Mouse (Mus musculus): Measurements from ENCODE around the gene Rreb1.

Rreb1 gene

GRCm38 (mm10) chr13:37778147-37778593 lies at the start of gene Rreb1:
TSS of gene Rreb1 (plus strand) at chr13:37778400.
- DNase-seq (ENCODE audit: low read depth, low spot score), result no peak

DNA sequence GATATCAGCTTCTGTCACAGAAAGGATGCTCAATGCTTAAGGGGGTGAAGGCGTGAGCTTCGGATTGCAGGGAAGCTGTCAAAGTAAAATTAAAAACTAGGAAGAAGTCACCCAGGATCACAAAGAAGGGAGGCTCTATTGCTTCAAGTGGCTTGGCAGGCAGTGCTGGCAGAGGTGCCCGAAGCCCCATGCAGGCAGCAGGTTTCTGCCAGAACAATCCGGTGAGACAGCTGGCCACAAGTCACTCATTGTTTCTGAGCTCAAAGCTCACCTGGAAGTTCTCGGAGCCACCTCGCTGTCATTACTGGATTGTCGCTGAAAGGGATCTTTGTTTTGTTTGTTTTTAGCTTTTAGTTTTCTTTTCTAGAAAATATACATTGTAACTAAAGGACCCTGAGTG lies 49.6 kb upstream of the Rreb1 start:
- DNase-seq (ENCODE audit: low read depth, low spot score), result no peak

GRCm38 (mm10) chr13:37731914-37732693 lies 46.1 kb upstream of the Rreb1 start:
- DNase-seq (ENCODE audit: low read depth, low spot score), result no peak

GRCm38 (mm10) chr13:37734501-37734900 lies 43.7 kb upstream of the Rreb1 start:
- DNase-seq (ENCODE audit: low read depth, low spot score), result no peak

DNA sequence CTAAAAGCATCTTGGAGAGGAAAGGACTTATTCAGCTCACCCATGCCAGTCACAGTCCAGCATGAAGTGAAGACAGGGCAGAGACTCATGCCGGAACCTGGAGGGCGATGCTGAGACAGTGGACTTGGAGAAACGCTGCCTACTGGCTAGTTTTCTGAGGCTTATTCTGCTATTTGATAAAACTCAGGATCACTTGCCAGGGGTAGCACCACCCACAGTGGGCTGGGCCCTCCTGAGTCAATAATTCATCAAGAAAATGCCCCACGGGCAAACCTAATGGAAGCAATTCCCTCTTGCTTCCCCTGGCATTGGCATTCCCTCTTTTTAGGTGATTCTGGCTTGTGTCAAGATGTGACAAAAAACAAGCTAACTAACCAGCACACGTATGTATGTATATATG lies 38.1 kb upstream of the Rreb1 start:
- no peak for DNase-seq (ENCODE audit: low read depth, low spot score)

DNA sequence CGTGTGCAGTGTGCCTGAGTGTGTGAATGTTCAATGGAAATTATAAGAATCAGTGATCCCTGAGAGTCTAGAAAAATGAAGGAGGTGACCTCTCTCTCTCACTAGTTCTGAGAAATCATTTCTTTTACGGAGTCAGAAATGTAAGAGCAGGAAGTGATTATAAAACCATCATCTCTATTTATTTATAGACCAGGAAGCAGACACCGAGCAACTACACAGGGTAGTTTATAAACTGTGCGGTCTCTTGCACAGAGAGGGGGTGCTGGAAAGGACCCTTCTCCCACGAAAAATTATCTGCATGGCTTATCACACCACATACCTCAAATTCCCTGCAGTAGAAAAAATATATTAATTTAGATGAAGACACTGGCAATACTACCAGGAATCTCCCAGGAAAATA lies 37.4 kb upstream of the Rreb1 start:
- DNase-seq (ENCODE audit: low read depth, low spot score), result no peak

DNA sequence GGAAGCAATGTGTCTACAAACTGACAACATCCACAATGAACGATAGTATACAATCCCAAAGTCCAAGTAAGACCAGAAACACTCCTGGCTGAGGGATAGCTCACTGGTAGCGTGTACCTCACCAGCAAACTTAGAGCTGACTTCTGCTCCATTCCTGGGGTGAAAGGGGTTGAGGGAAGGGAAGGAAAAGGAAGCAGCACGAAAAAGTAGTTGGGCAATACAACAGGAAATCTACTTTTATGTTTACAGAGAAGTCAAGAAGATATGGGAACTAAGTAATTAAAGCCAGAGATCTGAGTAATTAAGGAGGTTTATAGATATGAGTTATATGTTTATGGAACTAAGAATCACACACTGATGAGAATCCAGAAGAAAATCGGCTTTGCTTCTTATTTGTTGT lies 36.0 kb upstream of the Rreb1 start:
- DNase-seq (ENCODE audit: low read depth, low spot score), result no peak

GRCm38 (mm10) chr13:37747504-37747903 lies 30.7 kb upstream of the Rreb1 start:
- DNase-seq (ENCODE audit: low read depth, low spot score), result no peak

DNA sequence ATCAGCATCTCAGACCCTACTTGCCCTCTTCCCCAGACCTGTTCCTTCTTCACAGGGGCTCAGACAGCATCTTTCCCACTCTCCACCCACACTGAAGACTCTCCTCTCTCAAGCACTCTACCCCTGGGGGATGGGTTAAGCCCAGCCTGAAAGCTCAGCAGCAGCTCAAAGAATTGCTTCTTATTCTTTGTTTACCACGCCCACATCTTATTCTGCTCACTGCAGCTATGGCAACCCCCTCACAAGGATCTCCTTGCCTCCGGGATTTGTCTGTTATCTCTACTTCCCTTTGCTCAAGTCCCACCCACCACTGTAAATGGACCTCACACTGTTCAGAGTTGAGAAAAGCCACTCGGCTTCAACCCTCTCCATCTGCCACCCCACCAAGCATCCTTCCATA lies 28.7 kb upstream of the Rreb1 start:
- no peak for DNase-seq (ENCODE audit: low read depth, low spot score)

DNA sequence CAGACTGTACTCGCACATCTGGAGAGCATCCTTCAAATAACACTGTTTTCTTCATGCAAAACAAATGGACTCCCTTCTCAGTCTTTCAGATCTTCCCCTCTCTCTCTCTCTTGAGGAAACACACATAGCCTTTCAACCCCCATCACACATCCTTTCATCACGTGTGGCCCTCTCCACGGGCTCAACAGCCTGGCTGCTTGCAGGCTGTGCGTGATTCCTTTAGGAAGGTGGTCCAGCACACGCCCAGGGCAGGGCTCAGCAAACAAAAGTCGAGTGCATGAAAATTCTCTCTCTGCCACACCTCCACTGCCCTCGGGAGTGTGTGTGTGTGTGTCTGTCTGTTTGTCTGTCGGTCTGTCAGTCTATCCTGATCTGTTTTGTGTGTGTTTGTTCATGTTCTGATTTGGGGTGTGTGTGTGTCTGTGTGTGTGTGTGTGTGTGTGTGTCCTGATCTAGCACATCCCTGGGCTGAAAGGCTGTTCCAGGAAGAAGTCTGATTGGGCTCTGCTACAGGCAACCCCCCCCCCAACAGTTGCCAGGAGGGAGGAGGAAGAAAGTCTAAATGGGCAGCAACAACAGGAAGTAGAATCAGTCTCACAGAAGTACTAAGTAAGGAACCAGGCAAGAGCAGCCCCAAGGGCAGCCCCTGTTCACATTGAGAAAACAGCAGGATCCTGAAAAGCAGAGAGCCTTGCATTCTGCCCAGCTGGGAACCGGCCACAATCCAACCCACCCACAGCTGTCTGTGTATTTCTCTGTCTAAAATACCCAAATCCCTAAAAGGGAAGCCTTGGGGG lies 26.8 kb upstream of the Rreb1 start:
- no peak for DNase-seq (ENCODE audit: low read depth, low spot score)

- DNase-seq (ENCODE audit: low read depth, low spot score), result no peak
These were observed 18.7 kb upstream of the Rreb1 start for GRCm38 (mm10) chr13:37759341-37760012.

DNA sequence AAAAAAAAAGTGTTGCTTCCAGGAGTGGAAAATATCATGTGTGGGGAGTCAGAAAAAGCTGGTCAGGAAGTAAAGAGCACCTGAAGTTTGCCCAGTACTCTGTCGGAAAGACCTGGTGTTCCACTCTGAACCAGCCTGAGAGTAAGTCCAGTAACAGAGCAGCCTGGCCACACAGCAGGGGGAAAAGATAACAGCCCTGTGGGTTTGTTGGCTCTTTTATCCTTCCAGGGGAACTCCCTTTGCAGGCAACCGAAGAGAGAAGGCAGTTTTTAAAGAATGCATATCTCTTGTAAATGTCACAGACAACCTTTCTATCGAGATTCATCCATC lies 18.2 kb upstream of the Rreb1 start:
- no peak for DNase-seq (ENCODE audit: low read depth, low spot score)

DNA sequence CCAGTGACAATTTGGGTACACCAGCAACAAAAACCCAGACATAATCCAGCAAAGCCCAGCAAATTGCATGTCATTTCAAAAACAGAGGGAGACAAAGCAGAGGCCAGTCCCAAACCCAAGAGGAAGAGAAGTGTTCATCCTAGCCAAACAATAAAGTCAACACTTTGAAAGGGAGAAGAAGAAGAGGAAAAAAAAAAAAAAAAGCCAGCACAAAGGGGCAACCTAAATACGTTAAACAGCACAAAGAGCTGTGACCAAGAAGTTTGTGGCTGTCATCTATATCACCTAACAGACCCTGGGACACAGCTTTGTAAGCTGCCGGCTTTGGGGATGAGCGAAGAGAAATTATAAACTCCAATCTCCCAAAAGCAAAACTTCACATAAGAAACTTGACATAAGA lies 17.8 kb upstream of the Rreb1 start:
- DNase-seq (ENCODE audit: low read depth, low spot score), result no peak

GRCm38 (mm10) chr13:37760957-37761941 lies 17.0 kb upstream of the Rreb1 start:
- DNase-seq (ENCODE audit: low read depth, low spot score), result no peak

GRCm38 (mm10) chr13:37763800-37764407 lies 14.3 kb upstream of the Rreb1 start:
- no peak for DNase-seq (ENCODE audit: low read depth, low spot score)

- no peak for DNase-seq (ENCODE audit: low read depth, low spot score)
These were observed 8.4 kb upstream of the Rreb1 start for GRCm38 (mm10) chr13:37769777-37770176.

- DNase-seq (ENCODE audit: low read depth, low spot score), result no peak
These were observed 4.7 kb upstream of the Rreb1 start for GRCm38 (mm10) chr13:37773476-37773875.

- no peak for DNase-seq (ENCODE audit: low read depth, low spot score)
These were observed 1.5 kb upstream of the Rreb1 start for GRCm38 (mm10) chr13:37776675-37777074.

GRCm38 (mm10) chr13:37777351-37778146 lies 651 bp upstream of the Rreb1 start:
- no peak for DNase-seq (ENCODE audit: low read depth, low spot score)

DNA sequence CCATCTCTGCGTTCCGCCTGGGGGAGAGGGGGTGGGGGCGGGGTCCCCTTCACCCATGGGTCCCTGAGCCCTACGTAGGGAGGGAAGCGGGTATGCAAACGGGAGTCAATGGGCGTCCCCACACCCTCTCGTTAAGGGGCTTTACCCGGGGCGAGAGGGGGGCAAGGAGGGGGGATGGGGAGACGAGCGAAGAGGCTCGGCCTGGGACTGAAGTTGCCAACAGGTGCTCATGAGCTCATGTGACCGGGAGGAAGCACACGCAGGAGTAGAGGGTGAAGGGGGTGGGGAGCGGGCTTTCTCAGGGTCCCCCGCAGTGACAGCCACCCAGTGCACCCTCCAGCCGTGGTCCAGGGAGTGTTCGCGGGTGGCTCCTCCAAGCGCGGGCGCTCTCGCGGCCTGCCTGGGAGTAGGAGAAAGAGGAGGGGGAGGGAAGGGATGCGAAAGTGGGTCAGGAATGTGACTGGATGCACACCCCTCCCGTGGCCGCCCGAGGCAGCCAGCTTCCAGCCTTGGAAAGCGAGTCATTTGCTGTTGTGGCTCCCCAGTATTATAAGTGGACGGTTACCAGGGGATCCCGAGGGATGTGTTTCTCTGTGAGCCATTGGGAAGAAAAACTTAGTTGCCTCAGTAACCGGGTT lies 513 bp downstream of the Rreb1 start:
- no peak for DNase-seq (ENCODE audit: low read depth, low spot score)
